Mouse (Mus musculus) left cerebral cortex, postnatal 4 days (tissue): ENCODE measurements around the gene Churc1. TPM values are rescaled to one million over a fixed set of nuclear protein-coding genes. Genes with fewer than 3 reads are reported as not detected.
"Not testable (repeated sequence)": the region's sequence is repeated elsewhere in the genome, so short reads cannot be mapped to it uniquely, and the experiment has no call there.

ENCODE experiments used
- DNase-seq: peaks from one replicate; pipeline ENCODE4 v3.0.0-alpha.2; 2022
- intact Hi-C: fragments of 180-260 bp; cut with DNase I; formaldehyde crosslinking; loops from one replicate; pipeline ENCODE4 v1.15.1; 2025
- total RNA-seq, 2 experiments: library from RNA; stranded (reverse); gene quantifications; 2 replicates each; pipeline ENCODE4 v1.2.3; 2021

Gene Churc1
- total RNA-seq, 2 experiments from 2014 or later = 35.2 to 42.6 TPM

DNA sequence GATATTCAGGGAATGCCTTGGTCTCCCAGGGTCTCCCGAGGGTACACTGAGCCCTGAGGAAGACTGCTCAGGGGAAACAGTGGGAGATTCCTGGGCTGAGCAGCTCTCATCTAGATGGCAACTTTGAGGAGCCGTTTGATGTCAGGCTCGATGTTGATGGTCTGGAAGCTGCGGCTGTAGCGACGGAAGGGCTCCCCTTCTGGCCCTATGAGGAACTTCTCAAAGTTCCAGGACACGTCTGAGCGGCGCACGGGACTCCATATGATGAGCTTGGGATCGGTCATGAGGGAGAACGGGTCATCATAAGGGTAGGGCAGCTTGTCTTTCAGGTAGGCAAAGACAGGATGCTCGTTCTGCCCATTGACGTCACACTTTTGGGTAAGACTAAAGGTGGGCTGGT is 27.2 kb downstream of the Churc1 start:
- intact Hi-C loops, DNase-seq: not testable (repeated sequence)

DNA sequence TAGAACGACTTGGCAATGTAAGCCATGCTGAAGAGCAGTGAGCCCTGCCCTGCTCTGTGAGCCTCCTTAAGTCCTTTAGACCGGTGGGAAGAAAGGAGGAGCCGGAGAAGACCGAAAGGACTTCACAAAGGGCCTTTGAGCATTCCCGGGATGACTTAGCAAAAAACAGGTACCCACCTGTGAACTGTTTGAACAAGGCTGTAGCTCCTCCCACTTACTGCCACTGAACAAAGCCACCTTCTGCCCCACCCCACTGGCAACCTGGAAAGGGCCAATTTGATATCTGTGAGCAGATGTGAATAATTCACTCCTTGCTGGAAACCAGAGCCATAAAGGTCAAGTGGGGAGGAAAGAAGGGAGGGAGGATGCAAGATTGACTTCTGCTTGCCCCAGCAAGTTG is 30.0 kb downstream of the Churc1 start, which contains the start of gene Gpx2:
Gpx2 (minus strand) TSS at position 205 of the 400 bp plus-strand sequence.
- DNase-seq = no peak
- intact Hi-C loops = no loop called here

DNA sequence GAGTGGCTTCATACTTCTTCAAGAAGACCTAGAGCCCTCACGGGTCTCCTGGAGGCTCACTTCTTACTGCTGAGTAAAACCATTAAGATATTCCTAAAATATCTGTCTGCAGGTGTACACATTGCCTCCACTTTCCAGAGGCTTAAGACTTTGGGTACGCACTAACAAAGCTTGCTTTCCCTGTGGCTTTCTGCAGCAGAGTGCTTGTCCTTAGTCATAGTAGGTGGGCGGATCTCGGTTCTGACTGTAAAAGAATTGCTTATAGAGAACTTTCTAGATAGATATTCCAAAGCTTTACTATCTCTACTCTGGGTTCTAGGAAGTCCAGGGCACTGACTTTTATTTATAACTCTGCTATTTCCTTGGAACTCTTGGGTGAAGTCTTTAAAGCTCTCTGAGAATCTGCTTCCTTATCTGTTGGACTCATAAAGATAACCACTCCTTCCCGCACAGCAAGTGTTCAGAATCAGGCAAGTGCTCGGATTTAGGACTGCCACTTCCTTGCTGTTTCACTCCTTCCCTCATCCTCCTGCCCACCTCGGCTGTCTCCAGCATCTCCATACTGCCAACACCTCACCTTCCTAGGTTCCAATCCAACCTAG is 31.7 kb downstream of the Churc1 start:
- DNase-seq = no peak
- intact Hi-C loops = no loop called here

DNA sequence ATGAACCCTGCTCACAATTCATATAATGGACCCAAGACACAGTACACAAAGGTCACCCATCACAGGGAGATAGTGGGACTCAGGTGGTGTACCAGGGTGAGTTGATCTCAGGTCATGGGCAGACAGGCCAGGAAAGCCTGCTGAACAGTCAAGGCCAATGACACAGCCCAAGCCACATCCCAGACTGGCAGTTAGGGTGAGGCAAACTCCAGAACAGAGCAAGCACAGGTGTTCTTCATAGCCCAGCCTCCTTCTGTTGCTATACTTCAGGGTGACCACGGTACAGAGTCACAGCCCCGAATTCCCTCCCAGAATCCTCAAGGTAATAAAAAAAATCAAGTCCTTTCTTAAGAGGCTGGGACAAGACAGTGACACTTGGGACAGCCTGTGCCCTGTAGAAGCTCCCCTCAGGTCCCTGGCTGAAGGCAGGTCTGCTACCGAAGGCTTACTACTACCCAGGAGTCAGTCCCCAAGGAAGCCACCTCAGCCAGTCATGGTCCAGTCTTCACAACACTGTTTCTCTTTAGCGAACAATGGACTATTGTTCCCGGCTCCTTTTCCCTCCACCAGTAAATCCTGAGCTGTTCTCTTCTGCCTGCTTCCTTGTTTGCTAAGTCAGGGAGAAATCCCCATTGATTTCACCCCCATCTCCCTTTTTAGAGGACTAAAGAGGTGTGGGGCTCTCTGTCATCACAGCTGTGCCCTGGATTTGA is 32.8 kb downstream of the Churc1 start:
- intact Hi-C loops = no loop called here

DNA sequence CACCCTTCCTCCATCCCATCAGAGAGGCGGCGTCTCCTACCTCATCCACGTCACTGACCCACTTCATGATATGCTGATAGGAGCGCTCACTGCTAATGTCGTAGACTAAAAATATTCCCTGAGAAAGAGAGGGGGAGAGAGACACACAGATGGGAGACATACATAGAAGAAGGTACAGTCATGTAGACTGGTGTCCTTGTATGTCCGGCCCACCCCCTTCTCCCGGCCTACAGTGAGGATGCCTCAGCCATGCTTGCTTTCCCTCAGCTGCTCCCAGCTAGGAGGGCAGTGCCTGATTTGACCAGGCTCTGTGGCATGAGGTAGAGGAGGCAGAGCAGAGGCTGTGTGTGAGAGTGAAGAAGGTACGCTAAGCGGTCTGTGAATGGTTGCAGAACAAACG is 37.7 kb downstream of the Churc1 start:
- no peak for DNase-seq
- intact Hi-C loops = no loop called here

More for the DNA sequence above, 32.8 kb downstream of the Churc1 start:
- no peak for DNase-seq

DNA sequence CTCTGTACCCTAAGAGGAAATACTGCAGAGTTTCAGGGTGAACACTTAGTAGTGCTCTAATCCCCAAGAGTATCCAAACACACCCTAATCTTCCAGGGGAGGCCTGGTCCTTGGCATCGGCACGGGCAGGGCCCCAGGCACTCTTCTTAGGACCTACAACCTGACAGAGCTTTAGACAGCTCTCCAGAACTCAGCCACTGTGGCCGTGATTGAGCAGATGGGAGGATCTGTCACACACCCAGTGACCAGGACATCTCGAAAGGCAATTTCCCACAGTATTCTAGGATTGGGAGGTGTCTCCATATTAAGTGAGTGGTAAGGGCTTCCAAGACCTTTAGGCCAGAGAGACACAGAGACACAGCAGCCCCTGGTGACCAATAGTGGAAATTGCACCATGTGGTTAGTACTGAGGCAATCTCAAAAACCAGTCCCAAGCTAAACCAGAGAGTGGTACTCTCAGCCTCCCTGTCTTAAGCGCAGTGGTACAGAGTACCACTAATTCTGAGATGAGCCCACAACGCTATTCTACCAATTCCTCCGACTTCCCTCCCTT is 38.4 kb downstream of the Churc1 start:
- DNase-seq = peak; percentile 52
- intact Hi-C loops = no loop called here

DNA sequence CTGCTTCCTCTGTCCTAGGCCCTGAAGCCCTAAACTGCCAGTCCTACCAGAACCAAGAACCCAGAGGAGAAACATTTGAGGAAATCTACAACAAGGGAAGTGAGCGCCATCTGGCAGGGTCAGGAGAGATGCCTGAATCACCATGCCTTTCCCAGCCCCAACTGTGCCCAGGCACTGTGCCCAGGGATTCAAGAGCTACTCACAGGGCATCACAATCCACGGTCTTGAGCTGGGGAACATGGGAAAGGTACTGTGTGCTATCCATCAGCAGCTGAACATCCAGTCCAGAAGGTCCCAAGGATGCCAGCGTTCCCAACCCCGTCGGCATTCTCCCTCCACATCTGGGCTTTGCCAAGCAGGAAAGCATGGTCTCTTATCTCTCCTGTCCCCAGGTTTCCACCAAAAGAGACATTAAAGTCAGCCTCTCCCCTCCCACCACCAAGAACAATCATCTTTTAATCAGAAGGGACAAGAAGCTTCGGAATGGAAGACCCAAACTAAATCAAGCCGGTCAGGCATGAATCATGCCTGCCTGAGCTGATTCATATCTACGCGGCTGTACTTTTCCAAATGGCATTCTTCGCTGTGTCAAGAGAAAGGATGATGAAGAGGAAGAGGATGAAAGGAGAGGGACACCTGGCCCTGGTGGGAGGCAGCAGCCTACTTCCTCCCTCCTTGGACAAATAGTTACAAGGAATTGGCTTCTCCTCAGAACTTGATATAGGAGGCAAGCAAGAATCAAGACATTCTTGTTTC is 39.9 kb downstream of the Churc1 start:
- DNase-seq = peak; percentile 83
- intact Hi-C loops = no loop called here

DNA sequence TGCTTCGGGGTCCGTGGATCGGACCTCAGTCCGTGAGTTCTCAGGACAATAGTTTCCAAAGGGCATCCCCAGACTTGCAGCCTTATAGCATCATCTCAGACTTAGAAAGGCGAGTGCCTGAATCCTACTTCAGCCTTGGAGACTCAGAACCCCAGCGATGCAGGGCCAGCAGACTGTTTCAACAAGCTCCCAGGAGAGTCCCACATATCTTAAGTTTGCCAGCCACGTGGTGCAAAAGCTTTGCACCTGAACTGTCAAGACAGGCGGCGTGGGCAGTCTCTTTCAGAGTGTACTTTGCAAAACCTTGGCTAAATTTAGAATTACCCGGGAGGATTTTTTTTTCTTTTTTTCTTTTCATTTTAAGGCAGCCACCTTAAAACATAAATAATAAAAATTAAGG is 42.5 kb downstream of the Churc1 start:
- no peak for DNase-seq
- intact Hi-C loops = no loop called here

DNA sequence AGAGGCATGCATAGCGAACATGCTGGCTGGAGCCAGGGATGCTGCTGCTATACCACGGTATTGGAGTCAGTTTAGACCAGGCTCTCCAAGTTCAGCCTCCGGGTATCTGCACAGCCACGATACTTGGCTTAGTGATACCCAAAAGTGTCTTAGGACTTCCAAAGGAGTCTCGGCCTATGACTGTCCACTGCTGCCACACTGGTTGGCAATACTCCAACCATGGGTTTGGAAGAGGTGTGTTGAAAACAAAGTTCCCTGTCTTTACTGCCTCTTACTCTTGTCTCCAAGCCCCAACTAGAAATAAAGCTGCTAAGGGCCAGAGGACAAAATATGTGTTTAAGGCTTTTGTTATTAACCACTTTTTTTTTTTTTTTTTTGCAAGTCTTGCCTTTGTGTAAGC is 45.2 kb downstream of the Churc1 start:
- intact Hi-C loops = no loop called here
- DNase-seq = no peak

DNA sequence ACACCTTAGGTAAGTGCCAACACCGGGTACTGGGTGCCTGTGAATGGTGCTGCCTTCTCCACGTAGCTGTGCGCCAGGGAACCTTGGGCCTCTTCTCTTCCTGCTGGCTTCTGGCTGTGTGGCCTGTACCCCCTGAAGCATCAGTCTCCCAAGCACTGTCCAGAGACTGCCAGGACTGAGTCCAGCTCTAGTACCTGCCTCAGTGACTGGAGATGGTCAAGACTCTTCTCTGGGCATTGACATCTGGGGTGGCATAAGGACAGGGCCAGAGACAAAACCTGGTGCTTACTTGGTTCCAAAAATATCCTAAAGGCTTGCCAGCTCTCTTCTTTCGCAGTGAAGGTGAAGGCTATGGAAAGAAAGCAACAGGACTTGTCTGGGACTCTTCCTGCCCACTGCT is 45.7 kb downstream of the Churc1 start:
- DNase-seq = no peak
- intact Hi-C loops = no loop called here

DNA sequence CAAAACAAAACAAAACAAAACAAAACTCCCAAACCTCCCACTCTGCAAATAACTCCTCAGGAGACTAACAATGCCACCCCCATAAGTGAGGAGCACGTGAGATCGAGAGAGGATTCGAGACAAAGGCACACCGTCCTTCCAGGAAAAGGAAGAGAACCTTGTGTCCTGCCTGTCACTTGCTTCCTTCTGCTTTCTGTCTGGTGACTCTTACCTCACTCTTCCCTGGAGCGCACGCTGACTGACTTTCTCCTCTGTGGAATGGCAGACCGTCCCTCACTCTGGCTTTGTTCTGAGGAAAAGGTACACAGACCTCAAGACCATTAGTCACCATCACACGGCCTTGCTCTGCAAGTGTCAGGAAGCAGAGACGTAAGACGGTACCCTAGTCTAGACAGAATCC is 48.2 kb downstream of the Churc1 start:
- intact Hi-C loops = no loop called here
- DNase-seq = no peak

DNA sequence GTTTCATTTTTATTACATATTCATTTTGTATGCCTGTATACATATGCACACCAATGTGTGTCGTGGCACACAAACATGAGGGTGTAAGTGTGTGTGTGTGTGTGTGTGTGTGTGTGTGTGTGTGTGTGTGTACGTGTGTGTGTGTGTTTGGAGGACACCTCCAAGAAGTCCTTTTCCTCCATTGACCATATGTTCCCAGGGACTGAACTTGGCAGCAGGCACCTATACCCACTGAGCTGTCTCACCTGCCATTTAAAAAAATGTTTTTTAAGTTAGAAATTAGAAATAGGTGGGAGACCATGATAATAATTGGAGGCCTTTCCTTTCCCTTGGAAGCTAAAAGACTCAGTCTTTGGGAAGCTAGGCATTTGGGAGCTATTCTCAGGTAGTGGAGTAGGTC is 48.8 kb downstream of the Churc1 start:
- no peak for DNase-seq

DNA sequence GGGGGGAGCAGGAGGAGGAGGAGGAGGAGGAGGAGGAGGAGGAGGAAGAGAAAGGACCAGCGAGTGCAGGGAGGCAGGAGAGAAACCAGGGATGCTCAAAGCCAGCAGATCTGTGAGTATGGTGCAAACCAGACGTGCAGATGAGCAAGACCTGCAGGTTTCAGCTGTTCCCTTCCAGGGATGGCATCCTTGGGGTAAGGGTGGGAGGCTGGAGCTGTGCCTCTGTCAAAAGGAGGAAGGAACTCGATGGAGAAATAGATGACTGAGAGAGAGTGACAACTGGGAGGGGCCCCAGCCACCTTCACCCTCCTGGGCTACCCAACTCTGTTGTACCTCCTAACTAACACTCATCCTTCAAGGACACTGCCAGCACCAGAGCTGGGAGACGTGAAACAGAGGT is 51.4 kb downstream of the Churc1 start:
- no peak for DNase-seq
- intact Hi-C loops = no loop called here

More for the DNA sequence above, 48.8 kb downstream of the Churc1 start:
- intact Hi-C loops = no loop called here

DNA sequence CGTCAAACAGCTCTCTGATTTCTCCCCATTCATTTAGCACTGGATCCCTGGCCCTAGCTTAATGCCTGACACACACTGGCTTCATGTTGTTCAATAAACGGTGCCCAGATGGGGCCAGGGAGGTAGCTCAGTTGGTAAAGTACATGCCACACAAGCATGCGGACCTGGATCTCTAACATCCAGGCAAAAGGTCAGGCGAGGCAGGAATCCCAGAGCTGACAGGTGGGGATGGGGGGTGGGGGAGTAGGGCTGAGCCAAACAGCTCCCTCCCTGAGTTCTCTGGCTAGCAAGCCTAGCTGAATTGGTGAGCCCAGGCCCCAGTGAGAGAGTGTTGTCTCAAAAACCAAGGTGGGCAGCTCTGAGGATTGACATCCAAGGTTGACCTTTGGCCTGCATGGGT is 51.8 kb downstream of the Churc1 start:
- intact Hi-C loops = no loop called here
- no peak for DNase-seq

DNA sequence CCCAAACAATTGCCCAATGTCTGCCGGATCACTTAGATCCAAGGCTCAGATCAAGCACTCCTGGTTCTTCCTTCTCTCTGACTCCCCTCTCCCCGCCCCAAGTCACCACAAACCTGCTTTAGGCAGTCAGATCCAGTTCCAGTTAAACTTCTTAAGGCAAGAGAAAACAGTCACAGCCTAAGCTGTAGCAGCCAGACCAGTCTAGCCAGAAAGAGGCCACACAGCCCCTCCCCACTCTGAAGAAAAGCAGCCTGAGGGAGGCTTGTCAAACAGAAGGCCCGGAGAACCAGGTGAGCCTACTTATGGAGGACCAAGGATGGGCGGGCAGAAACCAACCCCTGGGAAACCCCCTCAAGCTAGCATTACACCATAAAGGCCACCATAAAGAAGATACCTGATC is 52.8 kb downstream of the Churc1 start:
- intact Hi-C loops = no loop called here
- DNase-seq = no peak

DNA sequence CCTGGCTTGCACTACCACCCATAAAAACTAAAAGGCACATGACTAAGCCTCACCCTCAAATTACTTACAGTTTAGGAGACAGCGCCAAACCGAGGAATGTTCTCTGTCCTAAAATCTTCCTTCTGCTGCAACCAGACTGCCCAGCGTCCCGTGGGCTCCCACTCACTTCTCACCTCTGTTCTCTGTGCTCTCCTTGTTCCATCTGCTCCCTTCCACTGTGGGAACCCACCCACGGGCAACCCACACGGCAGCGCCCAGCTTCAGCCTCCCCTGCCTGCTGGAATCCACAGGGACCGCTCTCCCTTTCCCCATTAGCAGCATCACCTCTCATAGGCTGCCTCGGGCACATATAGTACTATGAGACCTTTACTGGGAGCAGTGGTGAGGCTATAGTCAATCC is 53.6 kb downstream of the Churc1 start:
- intact Hi-C loops = no loop called here
- DNase-seq = no peak

DNA sequence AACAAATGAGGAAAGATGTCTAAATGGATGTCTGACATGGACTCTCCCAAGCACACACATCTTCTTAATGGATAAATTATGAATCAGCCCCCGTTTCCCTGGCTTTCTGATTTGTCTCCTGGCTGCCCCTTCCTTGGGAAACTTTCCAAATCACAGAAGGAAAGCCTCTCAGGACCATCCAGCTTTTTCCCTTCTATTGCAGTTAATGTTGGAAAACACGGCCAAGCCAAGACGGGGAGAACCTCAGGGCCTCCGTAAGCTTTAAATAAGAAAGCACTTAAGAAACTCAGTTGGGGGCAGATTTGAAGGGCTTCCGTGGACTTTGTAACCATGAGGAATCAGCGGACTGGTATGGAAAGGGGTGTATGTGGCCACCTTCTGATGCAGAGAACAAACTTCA is 54.5 kb downstream of the Churc1 start:
- intact Hi-C loops = no loop called here

DNA sequence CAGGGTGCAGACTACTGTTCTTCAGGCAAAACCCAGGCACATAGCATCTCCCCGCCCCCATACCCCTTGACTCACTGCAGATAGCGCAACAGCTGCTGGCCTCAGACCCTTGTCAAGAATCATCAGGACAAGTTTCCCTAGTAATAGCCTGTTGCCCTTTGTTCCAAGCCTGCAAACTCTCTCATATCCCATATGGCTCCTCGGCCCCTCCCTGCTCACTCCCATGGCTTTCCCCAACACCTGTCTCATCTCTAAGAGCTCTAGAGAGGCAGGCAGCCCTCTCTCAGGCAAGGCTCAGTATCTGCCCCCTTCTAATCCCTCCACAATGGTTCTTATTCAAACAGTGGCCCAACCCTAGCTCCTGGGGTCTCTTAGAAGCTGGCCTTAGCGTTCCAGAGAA is 55.3 kb downstream of the Churc1 start:
- DNase-seq = no peak
- intact Hi-C loops = no loop called here

More for the DNA sequence above, 54.5 kb downstream of the Churc1 start:
- DNase-seq = no peak

DNA sequence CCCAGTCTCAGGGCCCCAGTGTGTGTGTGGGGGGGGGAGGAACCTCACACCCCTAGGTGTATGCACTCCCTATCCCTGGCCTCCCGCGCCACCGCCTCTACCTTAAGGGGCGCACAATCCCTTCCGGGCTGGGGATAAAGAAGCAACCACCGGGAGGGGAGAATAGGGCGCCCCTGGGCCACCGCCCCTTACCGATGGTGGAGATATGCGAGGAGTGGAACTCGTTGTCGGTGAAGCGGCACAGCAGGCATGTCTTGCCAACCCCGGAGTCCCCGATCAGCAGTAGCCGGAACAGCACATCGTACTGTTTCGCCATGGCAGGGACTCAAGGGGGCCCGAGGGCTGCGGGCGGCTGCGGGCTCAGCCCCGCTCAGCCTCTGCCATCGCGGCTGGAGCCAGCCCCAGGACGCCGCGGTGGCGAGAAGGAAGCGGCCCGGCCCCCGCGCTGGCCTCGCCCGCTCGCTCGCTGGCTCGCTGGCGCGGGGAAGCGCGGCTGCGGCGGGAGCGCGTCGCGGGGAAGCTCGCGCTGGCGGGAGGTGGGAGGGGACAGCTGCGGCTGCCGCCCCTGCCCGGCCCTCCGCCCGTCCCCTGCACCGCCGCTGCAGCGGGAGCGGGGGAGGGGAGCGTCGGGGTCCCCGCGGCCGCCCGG is 56.8 kb downstream of the Churc1 start:
- peak; percentile 31 for DNase-seq
- intact Hi-C loops = no loop called here

DNA sequence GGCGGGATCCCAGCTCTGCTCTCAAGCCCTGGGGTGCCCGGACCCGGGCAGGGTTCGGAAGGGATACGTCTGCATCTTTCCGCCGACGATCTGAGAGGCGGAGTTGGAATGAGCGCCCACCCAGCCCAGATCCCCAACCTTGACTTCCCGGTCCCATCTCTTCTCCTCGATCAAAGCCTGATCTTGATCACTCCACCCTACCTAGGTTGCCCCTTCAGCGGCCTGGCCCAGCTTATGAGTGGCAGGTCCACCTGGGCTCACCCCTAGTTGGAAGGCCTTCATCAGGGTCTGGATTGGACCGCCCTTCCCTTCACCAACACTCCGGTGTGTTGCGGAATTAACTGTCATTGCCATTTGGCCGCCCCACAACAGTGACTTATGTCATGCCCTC is 57.3 kb downstream of the Churc1 start, which contains the start of gene Rab15:
Rab15 (minus strand) TSS at position 258 of the 391 bp plus-strand sequence.
- DNase-seq = no peak
- intact Hi-C loops = no loop called here

DNA sequence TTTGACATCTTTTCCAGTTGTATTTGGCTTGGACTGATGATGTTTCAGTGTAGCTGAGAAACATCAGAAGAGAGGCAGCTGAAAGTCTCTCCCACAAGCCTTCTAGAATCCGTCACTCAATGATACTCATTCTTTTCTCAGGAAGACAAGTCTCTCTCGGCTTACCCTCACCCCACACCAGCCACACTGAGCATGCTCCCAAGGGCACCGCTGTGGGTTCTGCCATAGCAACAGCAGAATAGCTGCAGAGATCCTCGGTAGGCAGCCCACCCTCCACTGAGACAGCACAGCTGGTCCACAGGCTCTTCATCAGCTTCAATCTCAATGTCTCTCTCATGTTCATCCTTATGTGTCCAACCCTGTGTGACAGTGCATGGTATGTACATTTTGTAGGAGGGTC is 59.9 kb downstream of the Churc1 start:
- DNase-seq = no peak
- intact Hi-C loops = no loop called here
